Mouse (Mus musculus) erythroblast, embryonic 14.5 days (primary cell): ENCODE data around the gene Atp1a3.

Source experiments
- GATA1 ChIP-seq: IDR thresholded peaks from 2 replicates; pipeline ENCODE4 v1.6.1; 2012; ENCODE audit warnings: low read length, inconsistent platforms, mixed read lengths
- TAL1 ChIP-seq: IDR thresholded peaks from 3 replicates; pipeline ENCODE4 v1.6.1; 2012; ENCODE audit warnings: low read length, inconsistent platforms, mixed read lengths

- TF ChIP-seq GATA1 (no peak), TAL1 (no peak)
These were observed 27.0 kb downstream of the Atp1a3 start for GRCm38 (mm10) chr7:24978781-24979180.
